Mouse (Mus musculus) lung, adult 2 months (tissue): ENCODE data around the gene Nolc1.

Source experiments
- CTCF ChIP-seq: fragments of 200-500 bp; IDR thresholded peaks from 2 replicates; pipeline ENCODE4 v1.5.1; 2011; ENCODE audit warnings: mild to moderate bottlenecking, low read length, control low read depth; ENCODE audit not compliant: insufficient read depth
- POLR2A ChIP-seq: fragments of 200-500 bp; IDR thresholded peaks from 2 replicates; pipeline ENCODE4 v1.6.1; 2011; ENCODE audit warnings: low read depth, mild to moderate bottlenecking, control low read depth, low read length, borderline replicate concordance; ENCODE audit errors: extremely low read depth

- TF ChIP-seq CTCF (no peak), POLR2A (no peak)
Measured at GRCm38 (mm10) chr19:46040149-46040902, 35.3 kb upstream of the Nolc1 start.
